Mouse (Mus musculus): ENCODE measurements at regions not wholly inside any gene's neighbourhood (a gene's known extent, or its start where the extent isn't known, plus 50 kb on each side); places are given as distances from the start of the nearest gene placed in this dataset.

DNA sequence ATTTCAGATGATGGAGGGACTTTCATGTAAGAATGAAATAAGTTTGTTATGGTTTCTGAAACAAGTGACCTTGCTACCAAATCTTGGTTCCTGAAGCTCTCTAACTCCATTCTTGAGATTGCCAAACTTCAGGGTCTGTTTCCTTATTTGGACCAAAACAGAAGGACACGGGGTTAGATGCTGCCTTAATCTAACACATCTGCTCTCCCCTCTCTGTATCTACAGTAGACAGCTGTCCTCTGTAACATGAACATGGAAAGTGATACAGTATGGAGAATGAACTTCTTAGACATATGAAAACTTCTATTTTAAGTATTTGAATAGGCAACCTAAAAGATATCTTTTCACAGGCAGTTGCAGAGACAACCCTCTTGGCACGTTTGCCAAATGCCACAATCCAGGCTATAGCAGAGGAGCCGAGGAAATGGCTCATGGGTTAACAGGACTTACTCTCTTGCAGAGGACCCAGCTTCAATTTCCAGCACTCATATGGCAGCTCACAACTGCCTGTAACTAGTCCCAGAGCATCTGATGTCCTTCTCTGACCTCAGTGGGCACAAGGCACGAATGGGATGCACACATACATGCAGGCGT is 171.4 kb downstream of the Ndfip2 start:
- TF ChIP-seq CTCF (IDR thresholded peaks at IDR 0.05 in 2 of 3, conservative IDR thresholded peaks at IDR 0.05 in 1 of 3; ENCODE audit: control insufficient read depth in 1 of 3, insufficient read depth in 1 of 3, low read depth in 2 of 3, low read length in 3 of 3, poor library complexity in 1 of 3, severe bottlenecking in 1 of 3) (no peak), POLR2A (IDR thresholded peaks at IDR 0.05; ENCODE audit: control insufficient read depth in 1 of 2, insufficient read depth in 1 of 2, low read depth in 1 of 2, low read length in 2 of 2, poor library complexity in 1 of 2) (no peak), USF2 (IDR thresholded peaks at IDR 0.05; ENCODE audit: borderline replicate concordance in 1 of 2, insufficient read depth in 1 of 2, low read depth in 1 of 2, low read length in 2 of 2) (no peak), EP300 (IDR thresholded peaks at IDR 0.05; ENCODE audit: low read depth in 1 of 2, low read length in 2 of 2) (peak; percentile 50 to 59; a peak in 2 of 4 replicates), ELF1 (IDR thresholded peaks at IDR 0.05; ENCODE audit: low read depth, low read length) (no peak), TCF12 (IDR thresholded peaks at IDR 0.05; ENCODE audit: low read depth, low read length) (peak; percentile 78), MAX (IDR thresholded peaks at IDR 0.05; ENCODE audit: low read length) (no peak), HCFC1 (IDR thresholded peaks at IDR 0.05; ENCODE audit: low read depth, low read length) (no peak), MAFK (IDR thresholded peaks at IDR 0.05; ENCODE audit: borderline replicate concordance, low read depth, low read length) (no peak), USF1 (IDR thresholded peaks at IDR 0.05; ENCODE audit: low read depth, low read length) (no peak), POLR2AphosphoS5 (IDR thresholded peaks at IDR 0.05; ENCODE audit: borderline replicate concordance, low read depth, low read length) (no peak), MYC (IDR thresholded peaks at IDR 0.05; ENCODE audit: low read depth, low read length) (no peak), MAZ (IDR thresholded peaks at IDR 0.05; ENCODE audit: low read depth, low read length) (no peak)
